ENCODE assay signal across 23 mouse cellular contexts in the genomic region with DNA sequence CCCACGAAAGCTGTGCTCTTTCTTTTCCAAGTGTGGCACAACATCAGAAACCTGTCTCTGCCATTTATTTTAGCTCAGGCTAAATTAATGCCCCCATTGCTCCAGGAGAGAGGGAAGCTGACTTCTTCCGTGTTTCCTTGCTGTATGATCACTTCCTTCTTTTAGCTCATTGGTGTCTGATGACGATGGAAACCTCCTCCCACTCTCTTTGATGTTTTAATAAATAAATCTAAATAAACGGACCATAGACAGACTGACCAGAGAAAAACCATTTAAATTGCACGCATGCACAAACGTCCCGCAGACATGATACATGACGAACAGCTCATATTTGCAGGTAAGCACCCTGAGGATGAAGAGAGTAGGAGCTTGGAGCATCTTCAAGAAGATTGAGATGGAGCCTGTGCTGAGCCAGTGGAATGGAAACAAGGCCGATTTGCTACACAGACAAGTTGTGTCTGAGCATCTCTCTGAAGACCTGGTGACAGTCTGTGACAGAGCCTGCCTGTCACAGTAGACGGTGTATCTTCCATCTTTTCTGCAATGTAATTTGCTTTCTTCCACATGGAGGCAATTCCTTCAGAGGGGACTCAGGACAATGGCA. TPM values are rescaled to one million over a fixed set of nuclear protein-coding genes. Genes with fewer than 3 reads are reported as not detected.
DNase-seq lines count a peak whose midpoint lies in the region; ATAC-seq and TF ChIP-seq lines count a peak whose summit lies in the region.
"Had no signal": no experiment of that assay in that cellular context is flagged by ENCODE, and none has a peak within 500 bp of the region (broad histone marks: within the 10 kb centered on the region; RNA-seq: fewer than 3 reads in every experiment).

No protein-coding gene starts in this region.

- no peak for TF ChIP-seq POLR2A in CH12.LX (IDR thresholded peaks at IDR 0.05; ENCODE audit: low read depth, low read length)

- H3K4me2 ChIP-seq in CH12.LX (ENCODE audit: insufficient read depth, low read depth, poor library complexity, severe bottlenecking) = peak overlapping the region; percentile 75
- H3K4me2 ChIP-seq: embryonic facial prominence, embryonic 13.5 days; forebrain, embryonic 12.5 days; hindbrain, embryonic 12.5 days had no signal

- peak; percentile 29 for ATAC-seq in inflammation-experienced regulatory T-cells, adult 6 months
- ATAC-seq: forebrain, embryonic 16.5 days; hindbrain, postnatal 0 days had no signal

- peak overlapping the region; percentile 98 for H3K27ac ChIP-seq in CH12.LX (ENCODE audit: insufficient read depth, low read depth)
- H3K27ac ChIP-seq: embryonic facial prominence, embryonic 13.5 days; forebrain, embryonic 12.5 days; hindbrain, embryonic 12.5 days; hindbrain, postnatal 0 days had no signal

- in situ Hi-C loops in CH12.LX (cut with MboI; ENCODE audit: low pct_ligation_motif_present, low pct_unique_long_range_greater_than_20kb, low sequenced_read_pairs) = loop anchor here (10.0 kb wide), 2 partner anchors 188 to 812 kb away; no protein-coding TSS in a partner anchor

- TF ChIP-seq CTCF in CH12.LX (conservative IDR thresholded peaks at IDR 0.05 in 1 of 2, IDR thresholded peaks at IDR 0.05 in 1 of 2; ENCODE audit: low read depth in 2 of 2, low read length in 2 of 2) = no peak

- peaks cover 1% of the 10 kb centered on the region for H3K27me3 ChIP-seq in CH12.LX (replicated peaks)
- H3K27me3 ChIP-seq: embryonic facial prominence, embryonic 13.5 days; forebrain, embryonic 12.5 days; hindbrain, embryonic 12.5 days had no signal

- peak overlapping the region; percentile 91 for H3K9ac ChIP-seq in CH12.LX (ENCODE audit: insufficient read depth, low read depth)
- H3K9ac ChIP-seq: embryonic facial prominence, embryonic 13.5 days; forebrain, embryonic 12.5 days; hindbrain, embryonic 12.5 days had no signal

- no peaks in the 10 kb centered on the region for H3K9me3 ChIP-seq in CH12.LX (replicated peaks; ENCODE audit: low read length)
- H3K9me3 ChIP-seq: embryonic facial prominence, embryonic 13.5 days; forebrain, embryonic 12.5 days; hindbrain, embryonic 12.5 days had no signal

- DNase-seq in CD4-positive helper T cell, adult 2 months (ENCODE audit: low read depth, low spot score) = peak; percentile 37
- DNase-seq in CH12.LX (ENCODE audit: extremely low read depth) = no peak
- DNase-seq in c-Kit-positive CD71-positive TER-119-positive erythroid progenitor cells, embryonic 14.5 days (ENCODE audit: low spot score) = no peak
- DNase-seq in MN1 (ENCODE audit: low spot score) = no peak
- no peak for DNase-seq in urinary bladder, postnatal 36 days (ENCODE audit: low spot score in 2 of 2)
- DNase-seq: adrenal gland, adult 8-10 months; cerebellum, adult 11-12 months; cerebellum, adult 9-10 months; cerebellum, postnatal 25 days; gastrocnemius, postnatal 14 days; heart, postnatal 10 days; heart, postnatal 4 days had no signal

- no peaks in the 10 kb centered on the region for H3K36me3 ChIP-seq in CH12.LX (replicated peaks in 1 of 2; ENCODE audit: control insufficient read depth in 1 of 2, insufficient read depth in 1 of 2, low read length in 1 of 2)
- H3K36me3 ChIP-seq: embryonic facial prominence, embryonic 13.5 days; forebrain, embryonic 12.5 days; hindbrain, embryonic 12.5 days had no signal

- no peaks in the 10 kb centered on the region; the same call in none of the 2 replicates for H3K79me2 ChIP-seq in CH12.LX (replicated peaks; ENCODE audit: control insufficient read depth, extremely low read depth, insufficient read depth, poor library complexity, severe bottlenecking)

- 0 out of 2 replicates have a peak, but pooled peaks have one; percentile 18 for TF ChIP-seq EP300 in CH12.LX (IDR thresholded peaks at IDR 0.05; ENCODE audit: low read length)

- dilution Hi-C loops in CH12.LX (cut with MboI; ENCODE audit: extremely low pct_ligation_motif_present, extremely low pct_unique_long_range_greater_than_20kb, low sequenced_read_pairs) = no loop called here

- no peak for TF ChIP-seq RAD21 in CH12.LX (IDR thresholded peaks at IDR 0.05; ENCODE audit: low read depth, low read length)

- peaks cover 20 to 64% of the 10 kb centered on the region in 2 experiments for H3K4me1 ChIP-seq in CH12.LX (ENCODE audit: control insufficient read depth in 1 of 2, insufficient read depth in 2 of 2)
- H3K4me1 ChIP-seq: embryonic facial prominence, embryonic 13.5 days; forebrain, embryonic 12.5 days; hindbrain, embryonic 12.5 days had no signal

- H3K4me3 ChIP-seq in CH12.LX (replicated peaks in 1 of 3; ENCODE audit: low read depth in 2 of 3, low read length in 2 of 3, poor library complexity in 1 of 3) = peak overlapping the region; percentile 13 to 54 (median 26)
- H3K4me3 ChIP-seq: embryonic facial prominence, embryonic 13.5 days; forebrain, embryonic 12.5 days; hindbrain, embryonic 12.5 days had no signal

TF ChIP-seq in CH12.LX, 34 proteins besides CTCF, POLR2A, EP300 and RAD21:
- no peak for TF ChIP-seq ZC3H11A (IDR thresholded peaks at IDR 0.05; ENCODE audit: low read depth, low read length)
- TF ChIP-seq E2F4 (IDR thresholded peaks at IDR 0.05; ENCODE audit: insufficient replicate concordance, low read depth, low read length) = no peak
- 0 out of 2 replicates have a peak, but pooled peaks have one; percentile 56 for TF ChIP-seq TBP (conservative IDR thresholded peaks at IDR 0.05; ENCODE audit: low read depth, low read length)
- peak; percentile 82 for TF ChIP-seq CHD1 (IDR thresholded peaks at IDR 0.05; ENCODE audit: low read depth, low read length)
- TF ChIP-seq TCF12 (IDR thresholded peaks at IDR 0.05; ENCODE audit: low read depth, low read length) = peak; percentile 38; the same call in 1 of the 2 replicates
- no peak for TF ChIP-seq IRF4 (IDR thresholded peaks at IDR 0.05; ENCODE audit: low read depth, low read length)
- 0 out of 2 replicates have a peak, but pooled peaks have one; percentile 2 for TF ChIP-seq ZMIZ1 (IDR thresholded peaks at IDR 0.05; ENCODE audit: low read depth, low read length)
- TF ChIP-seq MYC (IDR thresholded peaks at IDR 0.05; ENCODE audit: low read depth, low read length) = 0 out of 2 replicates have a peak, but pooled peaks have one; percentile 12
- peak; percentile 10; the same call in 1 of the 2 replicates for TF ChIP-seq SIN3A (IDR thresholded peaks at IDR 0.05; ENCODE audit: low read length)
- TF ChIP-seq HCFC1 (IDR thresholded peaks at IDR 0.05; ENCODE audit: low read depth, low read length) = peak; percentile 34; the same call in 1 of the 2 replicates
- no peak for TF ChIP-seq UBTF (IDR thresholded peaks at IDR 0.05; ENCODE audit: low read depth, low read length)
- TF ChIP-seq MXI1 (IDR thresholded peaks at IDR 0.05; ENCODE audit: low read depth, low read length) = peak; percentile 59; the same call in 1 of the 2 replicates
- peak; percentile 89 for TF ChIP-seq ELF1 (IDR thresholded peaks at IDR 0.05; ENCODE audit: low read depth, low read length)

RNA-seq across cellular contexts. Expression of a gene that starts 16.4 kb away (rescaled TPM):
- total RNA-seq in CH12.LX (2012; rRNA removed) = 13.8 and 14.5 TPM in 2 replicates
- total RNA-seq in CH12.LX (2014; rRNA removed) = 8.3 and 8.7 TPM in 2 replicates
- polyA plus RNA-seq in CH12.LX (2012; ENCODE audit: insufficient read length, low read depth) = 3.9 and 4.7 TPM in 2 replicates
- 10 to 100 TPM; 25.1 to 29.8 (median 28.5) TPM for polyA plus RNA-seq in inflammation-experienced regulatory T-cells, adult 6 months (2017; shearing (Covaris generic))
- total RNA-seq: adrenal gland, adult 8-10 months; adrenal gland, postnatal 36 days; ES-E14; gastrocnemius, adult 18-20 months; gastrocnemius, postnatal 14 days; heart, postnatal 10 days; heart, postnatal 4 days had no signal
- polyA plus RNA-seq: forebrain, embryonic 16.5 days; gonadal fat pad, adult 2 months; heart, embryonic 14.5 days; hindbrain, embryonic 12.5 days; hindbrain, postnatal 0 days had no signal

RNA-seq across cellular contexts. Expression of a gene that starts 25.3 kb away (rescaled TPM):
- total RNA-seq in CH12.LX (2012; rRNA removed) = 59.9 and 63.8 TPM in 2 replicates
- total RNA-seq in CH12.LX (2014; rRNA removed) = 78.0 and 78.7 TPM in 2 replicates
- polyA plus RNA-seq in CH12.LX (2012; ENCODE audit: insufficient read length, low read depth) = 65.6 and 80.6 TPM in 2 replicates
- 100 to 1,000 TPM; 231 to 337 (median 232) TPM for polyA plus RNA-seq in inflammation-experienced regulatory T-cells, adult 6 months (2017; shearing (Covaris generic))

RNA-seq across cellular contexts. Expression of a gene that starts 32.3 kb away (rescaled TPM):
- total RNA-seq in CH12.LX (2012; rRNA removed) = 77.2 and 91.4 TPM in 2 replicates
- 70.3 and 74.5 TPM in 2 replicates for total RNA-seq in CH12.LX (2014; rRNA removed)
- polyA plus RNA-seq in CH12.LX (2012; ENCODE audit: insufficient read length, low read depth) = 72.3 and 75.6 TPM in 2 replicates
- polyA plus RNA-seq in inflammation-experienced regulatory T-cells, adult 6 months (2017; shearing (Covaris generic)) = 10 to 100 TPM; 38.9 to 52.3 (median 41.0) TPM
